8 mouse cellular contexts compared by ENCODE assay signal in genomic region chr7:28169489-28170422, GRCm38 (mm10). TPM values are rescaled to one million over a fixed set of nuclear protein-coding genes. Genes with fewer than 3 reads are reported as not detected.
DNase-seq lines count a peak whose midpoint lies in the region; ATAC-seq and TF ChIP-seq lines count a peak whose summit lies in the region.

Fbl (plus strand) TSS chr7:28169710.

- peaks cover 8% of the 10 kb centered on the region; the same call in 1 of the 2 replicates for H3K9me3 ChIP-seq in hindbrain, embryonic 10.5 days
- no peaks in the 10 kb centered on the region for H3K9me3 ChIP-seq in lung, postnatal 0 days (ENCODE audit: low read length)

- peak; percentile 76 for DNase-seq in MEL-GATA-1-ER (ENCODE audit: extremely low read depth, low read depth)
- DNase-seq in cerebellum, adult 8-10 months, result peak; percentile 81
- DNase-seq in hindbrain, embryonic 10.5 days (ENCODE audit: low spot score), result peak; percentile 93
- peak; percentile 92 for DNase-seq in layer of hippocampus, adult 9-11 months
- DNase-seq in lung, postnatal 0 days (ENCODE audit: low spot score), result peak; percentile 96
- peak; percentile 86 for DNase-seq in ovary, postnatal 14 days (ENCODE audit: low spot score)
- peak; percentile 94 for DNase-seq in thymus, postnatal 14 days

- peak; percentile 97 for ATAC-seq in frontal cortex, adult (ENCODE audit: low TSS enrichment)
- ATAC-seq in lung, postnatal 0 days, result peak; percentile 96

- H3K4me2 ChIP-seq in lung, postnatal 0 days (replicated peaks; ENCODE audit: low read depth, low read length), result peak within 1 kb of the TSS; percentile 97

- H3K27ac ChIP-seq in hindbrain, embryonic 10.5 days, result peak within 1 kb of the TSS; percentile 90
- H3K27ac ChIP-seq in lung, postnatal 0 days (ENCODE audit: low read length), result peak within 1 kb of the TSS; percentile 87

- peak within 1 kb of the TSS; percentile 92 for H3K4me3 ChIP-seq in hindbrain, embryonic 10.5 days
- H3K4me3 ChIP-seq in lung, postnatal 0 days (ENCODE audit: low read depth, low read length), result peak within 1 kb of the TSS; percentile 74

- H3K27me3 ChIP-seq in hindbrain, embryonic 10.5 days (ENCODE audit: insufficient read depth, poor library complexity, severe bottlenecking), result no peaks in the 10 kb centered on the region
- H3K27me3 ChIP-seq in lung, postnatal 0 days (replicated peaks; ENCODE audit: insufficient read depth, low read length), result no peaks in the 10 kb centered on the region

- TF ChIP-seq EP300 in lung, postnatal 0 days (IDR thresholded peaks at IDR 0.05), result no peak

- under 1% methylated on average over 78 of the region's 80 CpGs for WGBS in hindbrain, embryonic 10.5 days
- WGBS in lung, postnatal 0 days, result under 1% methylated on average over 76 of the region's 80 CpGs

- H3K9ac ChIP-seq in lung, postnatal 0 days (replicated peaks; ENCODE audit: low read depth), result peak within 1 kb of the TSS; percentile 63

- TF ChIP-seq CTCF in lung, postnatal 0 days (IDR thresholded peaks at IDR 0.05), result no peak

- peaks cover 7% of the 10 kb centered on the region; the same call in 1 of the 2 replicates for H3K36me3 ChIP-seq in hindbrain, embryonic 10.5 days
- no peaks in the 10 kb centered on the region for H3K36me3 ChIP-seq in lung, postnatal 0 days (ENCODE audit: insufficient read depth, low read length)

- peaks cover 32% of the 10 kb centered on the region for H3K4me1 ChIP-seq in hindbrain, embryonic 10.5 days (replicated peaks)
- peaks cover 7% of the 10 kb centered on the region; the same call in 1 of the 2 replicates for H3K4me1 ChIP-seq in lung, postnatal 0 days (ENCODE audit: insufficient read depth, low read depth, low read length)

RNA-seq across cellular contexts. Expression of gene Fbl, which starts in this region (rescaled TPM):
- polyA plus RNA-seq in hindbrain, embryonic 10.5 days (2016; fragmentation: Nextera tagmentation; extraction: Ambion mirVana), result 123 and 147 TPM in 2 replicates
- polyA plus RNA-seq in lung, postnatal 0 days (2015; fragmentation: Nextera tagmentation; extraction: Ambion mirVana), result 36.1 and 37.2 TPM in 2 replicates

Comparison
In these comparisons a context has a peak if more than half of its experiments do, and no peak if none do; other contexts are left out.
1. Peak in every context shown above with its lines: DNase-seq, ATAC-seq, H3K4me3 ChIP-seq and H3K27ac ChIP-seq.